Mouse (Mus musculus): ENCODE measurements around the gene Adamts16.
"Not testable (repeated sequence)": the region's sequence is repeated elsewhere in the genome, so short reads cannot be mapped to it uniquely, and the experiment has no call there.

Gene Adamts16

DNA sequence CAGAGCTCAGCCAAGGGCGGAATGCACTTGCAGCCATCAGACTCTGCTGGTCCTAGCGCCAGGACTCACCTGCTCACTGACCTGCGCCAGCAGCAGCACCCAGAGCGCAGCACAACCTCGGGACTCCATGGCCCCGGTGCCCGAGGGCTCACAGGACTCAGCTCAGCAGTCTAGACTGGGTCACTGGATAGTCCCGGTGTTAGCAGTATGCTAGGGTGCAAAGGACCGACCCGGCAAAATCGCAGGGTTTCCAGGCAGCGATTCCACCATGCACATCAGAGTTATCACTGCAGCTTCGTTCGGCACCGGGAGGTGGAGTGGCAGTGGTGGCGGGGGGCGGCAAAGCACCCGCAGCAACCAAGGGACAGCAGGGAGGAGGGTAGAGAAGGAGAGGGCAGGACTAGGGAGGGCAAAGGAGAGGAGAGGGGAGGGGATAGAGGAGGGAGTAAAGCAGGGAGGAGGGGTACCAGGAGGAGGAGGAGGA, at the start of gene Adamts16:
TSS of gene Adamts16 (minus strand) at position 391 of the 484 bp plus-strand sequence.
- no peak for DNase-seq (ENCODE audit: low read depth, low spot score)

DNA sequence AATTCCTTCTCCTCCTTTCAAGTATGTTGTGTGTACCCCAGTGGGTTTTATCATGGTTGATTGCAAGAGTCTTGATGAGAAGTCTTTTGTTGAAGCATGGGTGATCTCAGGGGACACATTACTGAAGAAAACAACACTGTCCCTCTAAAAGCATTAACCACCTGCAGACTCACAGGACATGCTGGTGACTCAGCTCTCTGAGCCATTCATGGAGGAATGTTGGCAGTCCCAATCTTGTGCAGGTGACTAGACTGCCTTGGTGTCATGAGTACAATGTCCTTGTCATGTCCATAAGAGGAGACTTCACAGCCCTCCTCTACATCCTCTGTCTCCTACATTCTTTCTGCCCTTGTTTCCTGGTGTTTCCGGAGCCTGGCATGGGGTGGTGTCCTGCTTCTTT, 45.5 kb upstream of the Adamts16 start:
- no peak for DNase-seq (ENCODE audit: low read depth, low spot score)

DNA sequence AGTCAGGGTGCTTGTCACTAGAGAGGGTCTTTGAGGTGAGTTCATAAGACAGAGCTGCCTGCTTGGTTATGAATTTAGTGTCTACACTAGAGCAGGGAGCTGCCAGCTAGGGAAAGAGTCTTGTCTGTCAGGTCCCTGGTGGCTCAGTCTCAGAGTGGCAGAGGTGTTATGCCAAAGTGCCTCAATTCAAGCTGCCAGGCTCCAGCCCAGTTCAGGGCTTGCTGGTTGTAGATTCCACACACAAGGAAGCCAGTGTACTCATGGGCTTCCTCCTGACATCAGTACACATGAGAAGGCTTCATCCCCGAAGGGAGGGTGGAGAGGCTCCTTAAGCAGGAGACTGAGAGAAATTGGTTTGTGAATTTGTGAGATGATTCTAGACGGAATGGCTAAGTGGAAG, 43.4 kb upstream of the Adamts16 start:
- no peak for DNase-seq (ENCODE audit: low read depth, low spot score)

DNA sequence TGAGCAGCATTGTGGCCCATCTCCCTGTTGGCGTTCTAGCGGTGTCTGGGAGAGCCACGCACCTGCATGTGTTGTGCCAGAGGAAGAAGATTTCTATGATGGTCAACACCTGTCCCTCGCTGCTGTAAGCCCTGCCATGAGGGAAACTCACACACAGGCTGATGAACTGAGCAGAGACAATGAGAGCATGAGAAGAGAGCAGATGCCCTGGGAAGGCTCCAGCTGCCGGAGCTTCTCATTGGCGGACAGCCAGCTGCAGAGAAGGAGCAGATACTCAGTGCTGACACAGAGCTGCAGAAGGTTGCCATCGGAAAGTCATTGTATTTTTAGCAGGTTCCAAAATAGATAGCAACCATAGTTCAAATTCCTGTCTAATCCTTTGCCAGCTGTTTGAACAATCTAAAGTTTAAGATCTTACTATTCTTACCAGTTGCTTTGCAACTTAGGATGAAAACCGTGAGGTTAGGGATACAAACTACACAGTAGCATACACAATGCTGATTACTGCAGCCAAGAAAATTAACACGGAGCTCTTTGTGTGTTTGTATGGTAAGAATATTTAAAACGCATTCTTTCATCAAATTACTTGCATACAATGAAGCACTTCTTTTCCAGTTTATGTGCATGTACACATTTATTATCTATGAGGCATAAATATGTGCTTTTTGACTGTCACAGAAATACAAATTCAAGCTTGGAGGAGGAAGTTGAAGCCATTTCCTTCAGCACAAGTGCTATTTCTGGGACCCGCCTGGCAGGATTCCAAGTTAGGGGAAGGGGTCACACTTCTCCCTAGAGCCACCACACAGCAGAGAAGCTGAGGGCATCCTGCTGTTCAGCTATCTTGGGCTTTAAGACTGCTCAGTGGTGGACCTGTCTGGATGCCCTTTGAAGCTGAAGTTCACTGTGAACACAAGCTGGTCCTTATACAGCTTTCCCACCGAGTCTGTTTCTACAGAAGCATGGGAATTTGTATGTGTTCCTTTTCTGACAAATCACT, 42.6 kb upstream of the Adamts16 start:
- no peak for DNase-seq (ENCODE audit: low read depth, low spot score)

DNA sequence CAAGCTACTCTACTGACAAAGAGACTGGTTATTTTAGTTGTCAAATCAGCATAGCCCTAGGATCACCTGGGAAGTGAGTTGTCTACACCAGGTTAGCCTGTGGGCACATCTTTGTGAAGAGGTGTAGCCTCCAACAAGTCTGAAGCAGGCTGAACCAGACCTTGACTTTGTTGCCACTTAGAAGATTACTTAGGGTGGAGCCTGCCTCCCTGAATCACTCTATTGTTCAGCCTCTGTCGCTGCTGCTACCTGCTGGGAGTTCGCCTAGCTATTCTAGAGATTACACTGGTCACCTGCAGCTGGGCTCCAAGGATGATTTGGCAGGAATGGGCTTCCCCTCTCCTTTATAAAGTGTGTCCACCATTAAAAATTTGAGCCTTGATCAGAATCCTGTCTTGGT, 38.4 kb upstream of the Adamts16 start:
- not testable (repeated sequence) for DNase-seq (ENCODE audit: low read depth, low spot score)

DNA sequence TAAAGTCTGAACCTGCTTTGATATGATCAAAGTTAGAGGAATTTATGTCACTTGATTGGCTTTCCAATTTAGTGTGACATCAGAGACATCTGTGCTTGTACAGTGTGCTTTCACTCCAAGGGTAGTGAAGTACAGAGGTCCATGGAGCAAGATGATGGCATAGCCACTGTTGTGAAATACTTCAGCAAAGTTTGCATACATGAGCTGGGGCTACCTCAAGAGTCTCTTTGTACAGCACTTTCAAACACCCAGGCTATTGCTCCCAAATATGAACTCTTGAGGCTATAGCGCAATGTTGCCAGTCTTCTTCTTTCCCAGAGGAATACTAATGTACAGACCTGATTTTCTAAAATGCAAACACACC, 35.9 kb upstream of the Adamts16 start:
- DNase-seq (ENCODE audit: low read depth, low spot score), result no peak

DNA sequence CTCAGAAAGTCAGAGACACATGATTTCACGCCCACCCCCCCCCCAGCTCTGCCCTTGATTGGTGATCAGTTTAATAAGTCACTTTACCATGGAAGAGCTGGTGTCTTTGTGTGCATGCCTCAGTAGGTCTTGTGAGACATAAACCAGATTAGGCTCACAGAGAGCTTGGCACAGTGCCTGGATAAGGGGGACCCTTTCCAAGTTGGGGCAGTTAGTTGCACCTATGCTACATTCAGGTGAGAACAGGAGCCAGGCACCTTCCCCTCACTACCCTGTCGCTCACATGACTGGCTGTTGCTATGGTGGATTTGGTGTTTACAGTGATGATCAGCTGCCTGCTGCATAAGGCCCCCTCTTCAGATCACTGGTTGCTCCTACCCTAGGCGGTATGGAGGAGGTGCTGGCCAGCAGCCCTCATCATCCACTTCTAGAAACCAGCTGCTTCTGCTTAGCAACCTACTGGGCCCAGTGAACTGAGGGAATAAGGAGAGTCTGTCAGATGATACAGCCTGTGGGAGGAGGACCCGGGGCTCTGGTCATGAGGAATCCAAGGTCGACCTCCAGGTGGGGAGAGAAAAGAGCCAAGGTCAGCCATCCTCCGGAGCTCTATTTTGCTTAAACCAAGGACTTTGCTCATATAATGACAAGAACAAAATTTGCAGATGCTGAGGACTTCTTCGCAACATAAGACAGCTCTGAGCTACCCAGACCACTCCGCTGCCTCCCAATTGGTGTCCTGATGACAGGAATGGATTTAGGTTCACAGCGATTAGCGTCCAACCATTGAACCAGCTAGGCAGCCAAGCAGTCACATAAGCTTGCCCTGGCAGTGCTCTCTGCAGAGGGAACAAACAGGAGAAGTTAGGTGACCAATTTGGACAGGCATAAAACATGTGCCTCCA, 35.3 kb upstream of the Adamts16 start:
- DNase-seq (ENCODE audit: low read depth, low spot score), result no peak

DNA sequence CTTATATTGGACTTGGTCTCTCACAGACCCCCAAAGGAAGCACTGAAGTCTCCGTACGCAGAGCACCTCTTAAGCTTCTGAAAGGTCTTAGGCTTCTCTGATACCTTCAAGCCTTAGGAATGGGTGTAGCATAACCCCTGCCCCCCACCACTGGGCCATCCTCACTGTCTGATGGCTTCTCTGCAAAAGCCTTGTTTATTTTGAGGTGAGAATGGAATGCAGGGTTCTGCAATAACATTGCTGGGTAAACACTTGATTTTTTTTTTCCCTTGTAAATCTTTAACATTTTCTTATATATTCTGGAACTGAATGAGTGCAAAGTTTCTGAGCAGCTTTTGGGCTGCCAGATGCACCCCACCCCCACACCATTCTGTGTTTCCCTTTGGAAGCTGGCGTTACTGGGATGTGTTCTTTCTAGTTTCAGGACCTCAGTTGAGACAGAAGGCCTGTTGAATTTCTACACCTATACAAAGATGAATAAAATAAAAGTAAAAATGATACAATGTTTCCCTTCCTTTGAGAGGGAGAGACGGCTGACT, 33.9 kb upstream of the Adamts16 start:
- no peak for DNase-seq (ENCODE audit: low read depth, low spot score)

DNA sequence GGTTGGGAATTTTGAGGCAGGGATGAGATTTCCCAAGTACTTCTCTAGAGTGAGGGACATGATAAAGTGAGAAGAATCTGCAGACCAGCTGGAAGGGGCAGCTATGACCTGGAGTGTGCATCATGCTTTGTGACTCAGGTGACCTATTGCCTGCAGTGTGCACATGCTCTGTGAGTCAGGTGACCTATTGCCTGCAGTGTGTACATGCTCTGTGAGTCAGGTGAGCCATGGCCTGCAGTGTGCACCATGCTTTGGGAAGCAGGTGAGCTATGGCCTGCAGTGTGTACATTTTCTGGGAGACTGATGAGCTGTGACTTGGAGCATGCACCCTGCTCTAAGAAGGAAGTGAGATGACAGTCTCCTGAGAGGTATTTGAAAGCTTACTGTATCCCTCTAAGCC, 33.1 kb upstream of the Adamts16 start:
- DNase-seq (ENCODE audit: low read depth, low spot score), result no peak

DNA sequence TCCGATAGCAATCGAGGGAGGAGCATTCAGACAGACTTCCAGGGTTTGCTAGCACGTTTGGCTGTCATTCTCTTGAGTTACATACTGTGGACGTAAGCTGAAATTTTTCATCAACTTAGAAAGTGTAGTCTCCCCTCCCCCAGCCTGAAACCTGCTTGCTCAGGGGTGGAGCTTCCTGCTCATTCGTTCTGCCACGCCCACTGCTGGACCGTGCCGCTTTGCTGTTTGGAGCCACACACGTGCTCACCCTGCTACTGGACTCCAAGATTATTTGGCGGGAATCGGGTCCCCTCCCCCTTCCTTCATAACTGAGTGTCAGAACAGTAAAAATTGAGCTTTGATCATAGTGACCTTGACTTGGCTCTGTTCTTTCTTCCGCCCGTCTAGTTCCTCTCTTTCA, 32.2 kb upstream of the Adamts16 start:
- DNase-seq (ENCODE audit: low read depth, low spot score), result not testable (repeated sequence)

DNA sequence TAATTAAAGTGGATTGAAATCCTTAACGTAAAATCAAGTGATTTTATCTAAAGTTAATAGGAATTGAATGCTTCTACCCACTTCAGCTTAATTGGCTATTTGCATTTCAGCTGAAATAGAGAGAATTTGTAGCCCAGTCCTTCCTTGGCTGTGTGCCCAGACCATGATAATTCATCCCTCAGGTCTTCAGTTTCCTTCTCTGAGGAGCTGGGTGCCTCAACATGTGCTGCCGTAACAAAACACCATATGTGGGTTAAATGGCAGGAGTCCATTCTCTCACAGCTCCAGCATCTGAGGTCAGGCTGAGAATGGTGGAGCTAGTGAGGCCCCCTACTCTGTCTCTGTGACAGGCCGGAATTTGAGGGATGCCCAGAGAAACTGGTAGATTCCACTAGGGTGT, 29.4 kb upstream of the Adamts16 start:
- DNase-seq (ENCODE audit: low read depth, low spot score), result no peak

DNA sequence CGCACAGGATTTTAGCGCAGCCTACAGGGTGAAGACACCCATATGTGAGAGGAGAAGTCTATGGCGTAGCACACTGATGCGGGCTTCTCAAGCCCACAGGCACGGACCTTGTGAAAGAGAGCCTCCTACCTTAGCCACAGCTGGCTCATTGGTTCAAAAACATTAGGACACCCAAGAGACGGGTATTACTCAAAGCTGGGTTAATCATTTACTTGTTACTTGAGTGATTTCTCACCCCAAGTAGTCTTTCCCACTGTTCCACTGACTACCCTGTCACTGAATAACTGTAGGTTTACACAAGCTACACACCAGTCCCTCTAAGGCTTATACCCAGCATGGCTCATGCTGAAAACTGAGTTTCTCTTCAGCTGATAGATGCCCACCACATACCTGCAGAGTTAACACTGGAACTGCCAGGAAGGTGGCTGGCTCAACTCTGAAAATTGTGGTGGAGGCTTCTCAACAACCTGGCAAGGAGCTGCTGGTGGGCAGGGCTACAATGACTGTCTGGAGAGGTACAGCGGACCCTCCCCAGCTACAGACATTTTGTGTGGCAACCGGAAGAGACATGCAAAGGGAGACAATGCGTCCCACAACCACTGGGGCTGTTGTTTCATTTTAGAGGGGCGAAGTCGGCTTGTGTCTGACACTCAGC, 25.5 kb upstream of the Adamts16 start:
- DNase-seq (ENCODE audit: low read depth, low spot score), result no peak

DNA sequence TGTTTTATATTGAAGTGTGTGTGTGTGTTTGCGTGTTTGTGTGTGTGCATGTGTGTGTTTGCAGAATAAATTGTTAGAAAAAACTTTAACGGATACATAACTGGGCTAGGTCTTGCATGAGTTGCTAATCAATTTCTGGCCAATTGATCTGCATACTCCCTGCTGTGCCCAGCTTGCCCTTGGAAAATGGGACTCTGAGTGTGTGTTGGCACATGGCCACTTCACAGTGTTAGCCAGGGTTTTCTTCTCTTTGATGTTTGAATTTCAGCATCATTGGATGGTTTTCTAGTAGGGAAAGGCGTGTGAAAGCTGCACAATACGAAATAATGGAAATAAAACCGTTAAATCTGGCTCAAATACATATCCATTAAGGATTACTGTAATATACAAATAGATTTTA, 24.3 kb upstream of the Adamts16 start:
- DNase-seq (ENCODE audit: low read depth, low spot score), result no peak

DNA sequence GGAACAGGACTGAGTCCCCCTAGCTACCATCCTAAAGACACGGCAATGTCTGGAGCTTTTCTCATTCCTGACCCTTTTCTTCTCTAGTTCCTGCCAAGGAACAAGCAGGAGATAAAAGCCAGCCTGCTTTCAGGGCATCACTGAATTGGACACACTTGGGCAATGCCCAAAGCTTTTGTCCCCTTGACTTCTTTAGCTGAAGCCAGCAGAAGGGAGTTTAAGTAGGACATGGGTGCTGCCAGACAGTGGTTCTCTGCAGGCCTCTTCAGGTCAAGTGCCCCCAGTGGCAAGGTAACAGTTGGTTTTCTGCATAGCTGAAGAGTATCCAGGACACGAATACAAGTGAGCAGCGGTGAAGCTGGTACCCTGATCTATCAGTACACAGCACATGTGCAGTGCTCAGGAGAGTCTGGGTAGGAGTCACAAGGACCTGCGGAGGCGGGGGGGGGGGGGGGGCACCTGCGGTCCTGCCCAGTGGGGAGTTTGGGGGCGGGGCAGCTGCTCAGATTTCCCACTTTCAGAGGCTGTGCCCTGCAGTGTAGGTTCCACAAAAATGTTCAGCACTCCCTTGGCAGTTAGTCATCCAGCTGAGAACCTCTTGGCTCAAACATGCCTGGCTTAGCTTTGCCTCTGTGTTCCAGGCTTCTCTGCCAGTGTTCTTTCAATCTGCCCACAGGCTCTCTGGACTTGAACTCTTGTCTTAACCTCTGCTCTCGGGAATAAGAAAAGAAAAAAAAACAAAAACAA, 20.7 kb upstream of the Adamts16 start:
- no peak for DNase-seq (ENCODE audit: low read depth, low spot score)

DNA sequence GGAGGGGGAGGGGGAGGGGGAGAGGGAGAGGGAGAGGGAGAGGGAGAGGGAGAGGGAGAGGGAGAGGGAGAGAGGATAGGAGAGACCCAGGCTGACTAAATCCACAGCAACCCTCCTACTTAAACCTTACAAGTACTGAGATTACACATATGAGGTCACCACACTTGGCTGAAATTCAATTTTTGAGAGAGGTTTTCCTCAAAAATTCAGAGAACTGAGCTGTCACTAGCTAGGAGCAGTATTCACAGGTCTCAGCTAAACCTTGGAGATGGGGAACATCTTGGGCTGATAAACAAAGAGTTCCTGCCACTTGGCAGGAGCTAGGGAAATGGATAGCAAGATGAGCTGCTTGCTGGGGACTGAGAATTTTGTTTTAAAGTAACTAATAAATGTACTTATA, 12.0 kb upstream of the Adamts16 start:
- no peak for DNase-seq (ENCODE audit: low read depth, low spot score)

DNA sequence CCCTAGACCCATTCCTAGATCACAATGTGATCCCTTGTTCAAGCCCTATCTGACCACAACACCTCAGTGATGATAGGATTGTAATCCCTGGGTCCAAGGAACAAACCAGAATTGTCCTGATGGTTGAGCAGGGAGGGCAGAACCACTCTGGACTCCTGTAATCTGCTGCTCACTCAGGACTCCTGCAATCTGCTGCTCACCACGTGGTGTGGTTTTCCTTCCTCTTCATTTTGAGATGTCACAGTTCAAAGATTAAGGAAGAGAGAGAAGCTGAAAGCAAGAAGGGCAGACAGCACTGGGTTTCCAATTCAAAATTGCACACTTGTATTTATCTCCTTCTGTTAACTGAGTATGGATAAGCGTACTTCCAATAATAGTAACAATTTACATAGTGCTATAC, 5.3 kb upstream of the Adamts16 start:
- DNase-seq (ENCODE audit: low read depth, low spot score), result no peak

DNA sequence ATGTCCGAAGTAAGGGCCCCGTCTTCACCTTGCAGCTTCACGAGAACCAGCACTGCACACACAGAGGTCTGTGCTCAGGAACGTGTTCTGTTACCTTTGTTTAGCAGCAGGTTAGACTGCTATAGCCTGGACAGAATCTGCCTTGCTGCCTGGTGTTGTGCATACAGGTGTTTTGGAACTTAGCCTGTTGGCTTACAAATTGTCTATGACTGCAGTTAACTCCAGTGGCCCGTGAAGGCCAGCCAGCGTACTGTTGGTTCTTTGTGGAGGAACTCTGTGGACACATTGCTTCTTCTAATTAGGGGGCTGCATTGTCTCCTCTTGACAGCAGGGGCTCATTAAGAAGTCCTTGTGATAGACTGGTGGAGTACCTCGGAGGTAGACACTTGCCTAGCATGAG, 3.9 kb upstream of the Adamts16 start:
- DNase-seq (ENCODE audit: low read depth, low spot score), result no peak

DNA sequence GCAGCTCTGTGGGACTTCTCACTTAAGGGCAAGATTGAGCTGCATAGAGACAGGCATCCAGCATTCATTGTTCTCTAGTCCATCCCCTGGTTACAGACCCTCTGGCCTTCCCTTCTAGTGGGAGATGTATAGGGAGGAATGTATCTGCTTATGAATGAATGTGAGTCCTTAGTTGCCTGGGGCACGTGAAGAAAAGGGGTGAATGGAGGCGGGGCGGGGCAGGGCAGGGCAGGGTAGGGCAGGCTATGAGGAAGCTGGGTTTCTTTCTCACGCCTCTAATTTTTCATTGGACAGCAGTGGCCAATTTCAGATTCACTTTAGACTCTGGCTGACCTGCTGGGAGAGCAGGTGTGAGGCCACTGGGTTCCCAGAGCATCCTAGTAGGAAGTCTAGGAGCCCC, 515 bp upstream of the Adamts16 start:
- no peak for DNase-seq (ENCODE audit: low read depth, low spot score)

DNA sequence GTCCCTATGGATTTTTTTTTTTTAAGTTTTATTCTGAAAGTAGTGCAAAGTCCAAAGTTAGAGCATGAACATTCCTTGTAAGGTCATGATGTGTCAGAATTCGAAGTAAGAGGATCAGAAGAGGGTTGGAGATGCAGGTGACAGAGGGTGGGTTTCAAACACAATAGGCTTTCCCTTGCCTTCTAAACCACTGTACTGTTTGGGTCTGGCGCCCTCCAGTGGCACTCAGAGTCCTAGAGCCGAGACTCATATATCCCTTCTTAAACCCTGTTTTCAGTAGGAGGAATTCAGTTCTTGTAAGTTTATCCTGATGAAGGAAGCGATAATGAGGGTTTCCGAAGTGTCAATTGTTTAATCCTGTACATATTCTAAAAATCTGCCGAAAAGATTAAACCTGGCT, 1.4 kb downstream of the Adamts16 start:
- DNase-seq (ENCODE audit: low read depth, low spot score), result peak; percentile 40

DNA sequence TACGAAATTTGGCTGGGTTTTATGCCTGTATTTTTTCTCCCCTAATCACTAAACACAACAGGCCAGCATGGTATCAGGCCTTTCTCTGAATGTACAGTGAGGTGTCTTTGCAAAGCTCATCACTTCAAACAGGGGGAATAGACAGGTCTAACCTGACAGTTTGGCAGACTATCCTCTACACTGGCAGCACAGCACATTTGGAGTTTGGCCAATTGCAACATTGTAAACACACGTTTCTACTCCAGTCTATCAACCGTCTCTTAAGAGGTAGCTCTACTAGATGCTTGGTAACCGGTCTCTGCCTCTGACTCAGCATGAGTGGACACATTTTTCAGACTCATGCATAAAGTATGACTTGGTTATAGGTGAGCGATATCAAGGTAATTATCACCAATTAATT, 4.0 kb downstream of the Adamts16 start:
- DNase-seq (ENCODE audit: low read depth, low spot score), result no peak

DNA sequence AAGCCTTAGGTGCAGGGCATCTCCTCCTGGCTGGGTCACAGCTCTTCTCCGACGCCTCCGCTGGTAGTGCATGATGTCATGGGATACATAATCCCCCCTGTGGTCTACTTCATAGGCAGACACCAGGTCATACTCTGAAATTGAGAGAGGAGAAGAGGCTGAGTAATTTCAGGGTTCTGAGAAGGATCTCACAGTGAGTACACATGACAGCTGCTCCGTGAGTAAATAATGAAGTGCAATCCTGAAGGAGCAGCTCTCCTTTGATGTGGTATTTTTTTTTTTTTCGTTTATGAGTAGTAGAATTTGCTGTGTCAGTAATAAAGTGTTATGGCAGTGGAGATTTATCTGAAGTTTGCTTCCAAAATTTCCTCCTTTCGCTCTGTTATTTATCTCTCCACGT, 5.4 kb downstream of the Adamts16 start:
- no peak for DNase-seq (ENCODE audit: low read depth, low spot score)
